Mouse (Mus musculus): Measurements from ENCODE around the gene Prkg1. TPM values are rescaled to one million over a fixed set of nuclear protein-coding genes. Genes with fewer than 3 reads are reported as not detected.

Gene Prkg1
- total and polyA plus RNA-seq, 3 experiments = not detected

DNA sequence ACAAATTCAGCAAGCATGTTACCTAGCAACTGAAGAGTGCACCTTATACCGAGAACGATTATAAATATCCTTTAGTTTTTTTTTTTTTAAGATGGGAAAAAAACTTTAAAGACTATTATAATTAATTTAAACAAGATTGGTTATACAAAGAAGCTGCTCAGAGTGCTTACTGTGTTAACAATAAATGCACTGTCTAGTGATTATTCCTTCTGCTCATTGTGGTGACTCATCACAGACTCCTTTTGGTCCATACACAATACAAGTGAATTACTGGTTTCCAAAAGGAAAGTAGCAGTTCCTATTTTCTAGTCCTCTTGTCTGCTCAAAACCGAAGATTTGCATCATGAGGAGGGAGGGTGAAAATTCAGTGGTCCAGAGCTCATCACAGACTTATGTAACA, 618.7 kb downstream of the Prkg1 start:
- no peaks in the 10 kb centered on the region for H3K36me3 ChIP-seq (ENCODE audit: control insufficient read depth in 1 of 2, insufficient read depth in 2 of 2, low read length in 2 of 2)
- H3K9ac ChIP-seq (ENCODE audit: control insufficient read depth, low read depth, low read length, poor library complexity, severe bottlenecking) = no peak overlapping the region
- TF ChIP-seq TCF12 (IDR thresholded peaks at IDR 0.05; ENCODE audit: low read depth, low read length) (no peak), MAZ (IDR thresholded peaks at IDR 0.05; ENCODE audit: low read depth, low read length) (no peak), NELFE (IDR thresholded peaks at IDR 0.05; ENCODE audit: low read depth, low read length) (no peak), JUND (IDR thresholded peaks at IDR 0.05; ENCODE audit: low read depth, low read length) (no peak), UBTF (IDR thresholded peaks at IDR 0.05; ENCODE audit: borderline replicate concordance, insufficient read depth, low read depth, low read length) (no peak), ZKSCAN1 (IDR thresholded peaks at IDR 0.05; ENCODE audit: low read depth, low read length) (no peak)
- H3K9me3 ChIP-seq (replicated peaks; ENCODE audit: insufficient read depth, low read length) = no peaks in the 10 kb centered on the region
- H3K79me2 ChIP-seq (ENCODE audit: control insufficient read depth, insufficient read depth, low read length, poor library complexity) = no peaks in the 10 kb centered on the region
- no peaks in the 10 kb centered on the region for H3K27me3 ChIP-seq (ENCODE audit: control insufficient read depth in 1 of 2, insufficient read depth in 2 of 2, low read length in 2 of 2)
- H3K27ac ChIP-seq (ENCODE audit: control insufficient read depth, low read depth, low read length) = no peak overlapping the region
- no peaks in the 10 kb centered on the region for H3K4me1 ChIP-seq (ENCODE audit: control insufficient read depth in 1 of 2, insufficient read depth in 2 of 2, low read length in 2 of 2)
- no peak for DNase-seq (ENCODE audit: low read depth, low spot score)
- no peak overlapping the region for H3K4me3 ChIP-seq (ENCODE audit: control insufficient read depth in 1 of 2, insufficient read depth in 1 of 2, low read depth in 2 of 2, low read length in 2 of 2)

DNA sequence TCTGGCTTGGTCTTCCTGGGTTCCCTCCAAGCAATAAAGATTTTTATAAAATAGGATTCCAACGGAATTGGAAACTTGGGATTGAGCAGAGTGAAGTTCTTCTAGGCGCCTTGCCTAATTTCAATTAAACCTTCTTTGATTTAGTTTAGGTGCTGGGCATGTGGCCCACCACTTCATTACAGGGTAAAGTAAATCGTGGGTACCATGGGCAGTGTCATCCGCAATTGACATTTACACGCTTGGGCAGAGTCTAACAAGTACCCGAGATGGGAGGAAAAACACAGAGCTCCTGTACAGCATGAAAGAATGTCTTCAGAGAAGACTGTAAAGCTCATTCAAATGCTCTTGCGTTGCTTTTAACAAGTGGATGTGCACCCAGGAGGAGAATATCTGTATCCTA, 622.9 kb downstream of the Prkg1 start:
- no peak for DNase-seq (ENCODE audit: low read depth, low spot score)
- Histone ChIP-seq H3K4me3 (ENCODE audit: control insufficient read depth in 1 of 2, insufficient read depth in 1 of 2, low read depth in 2 of 2, low read length in 2 of 2) (no peak overlapping the region), H3K27me3 (ENCODE audit: control insufficient read depth in 1 of 2, insufficient read depth in 2 of 2, low read length in 2 of 2) (no peaks in the 10 kb centered on the region), H3K36me3 (ENCODE audit: control insufficient read depth in 1 of 2, insufficient read depth in 2 of 2, low read length in 2 of 2) (no peaks in the 10 kb centered on the region), H3K79me2 (ENCODE audit: control insufficient read depth, insufficient read depth, low read length, poor library complexity) (no peaks in the 10 kb centered on the region), H3K4me1 (ENCODE audit: control insufficient read depth in 1 of 2, insufficient read depth in 2 of 2, low read length in 2 of 2) (no peaks in the 10 kb centered on the region), H3K9me3 (replicated peaks; ENCODE audit: insufficient read depth, low read length) (no peaks in the 10 kb centered on the region), H3K27ac (ENCODE audit: control insufficient read depth, low read depth, low read length) (no peak overlapping the region), H3K9ac (ENCODE audit: control insufficient read depth, low read depth, low read length, poor library complexity, severe bottlenecking) (no peak overlapping the region)
- no peak for TF ChIP-seq KAT2A (conservative IDR thresholded peaks at IDR 0.05; ENCODE audit: low read depth, low read length)
- TF ChIP-seq MYC (IDR thresholded peaks at IDR 0.05; ENCODE audit: low read depth, low read length) = no peak
- no peak for TF ChIP-seq ELF1 (IDR thresholded peaks at IDR 0.05; ENCODE audit: low read depth, low read length)
- TF ChIP-seq MAX (IDR thresholded peaks at IDR 0.05; ENCODE audit: low read length) = no peak
- TF ChIP-seq CTCF (IDR thresholded peaks at IDR 0.05 in 2 of 3, conservative IDR thresholded peaks at IDR 0.05 in 1 of 3; ENCODE audit: control insufficient read depth in 1 of 3, insufficient read depth in 1 of 3, low read depth in 2 of 3, low read length in 3 of 3, poor library complexity in 1 of 3, severe bottlenecking in 1 of 3) = no peak
- no peak for TF ChIP-seq MAZ (IDR thresholded peaks at IDR 0.05; ENCODE audit: low read depth, low read length)
- TF ChIP-seq CHD2 (IDR thresholded peaks at IDR 0.05; ENCODE audit: low read length) = no peak
- TF ChIP-seq E2F4 (IDR thresholded peaks at IDR 0.05; ENCODE audit: borderline replicate concordance, low read depth, low read length) = no peak
- TF ChIP-seq POLR2A (IDR thresholded peaks at IDR 0.05; ENCODE audit: control insufficient read depth in 1 of 2, insufficient read depth in 1 of 2, low read depth in 1 of 2, low read length in 2 of 2, poor library complexity in 1 of 2) = no peak
- no peak for TF ChIP-seq POLR2AphosphoS2 (IDR thresholded peaks at IDR 0.05; ENCODE audit: low read length)
- TF ChIP-seq MYB (IDR thresholded peaks at IDR 0.05; ENCODE audit: low read depth, low read length) = no peak
- TF ChIP-seq RAD21 (IDR thresholded peaks at IDR 0.05; ENCODE audit: low read depth, low read length) = no peak
- no peak for TF ChIP-seq RCOR1 (IDR thresholded peaks at IDR 0.05; ENCODE audit: low read depth, low read length)
- no peak for TF ChIP-seq UBTF (IDR thresholded peaks at IDR 0.05; ENCODE audit: borderline replicate concordance, insufficient read depth, low read depth, low read length)
- TF ChIP-seq USF2 (IDR thresholded peaks at IDR 0.05; ENCODE audit: borderline replicate concordance in 1 of 2, insufficient read depth in 1 of 2, low read depth in 1 of 2, low read length in 2 of 2) = no peak

Measured in MEL (cell line).